Mouse (Mus musculus): ENCODE data around the gene Actrt2. TPM values are rescaled to one million over a fixed set of nuclear protein-coding genes. Genes with fewer than 3 reads are reported as not detected.

Actrt2 gene
- polyA plus RNA-seq, 1 experiment from 2014 or later, result not detected

GRCm38 (mm10) chr4:154634470-154635240 is 33.0 kb downstream of the Actrt2 start:
- Histone ChIP-seq H3K9ac (replicated peaks) (peak overlapping the region; percentile 64), H3K4me2 (ENCODE audit: low read depth, low read length) (peak overlapping the region; percentile 87), H3K4me1 (ENCODE audit: insufficient read depth) (peaks cover 4% of the 10 kb centered on the region; the same call in 1 of the 2 replicates), H3K9me3 (ENCODE audit: low read length) (no peaks in the 10 kb centered on the region), H3K27me3 (ENCODE audit: insufficient read depth, low read length) (peaks cover 65% of the 10 kb centered on the region), H3K36me3 (replicated peaks; ENCODE audit: insufficient read depth, low read length) (no peaks in the 10 kb centered on the region), H3K27ac (ENCODE audit: low read depth) (no peak overlapping the region), H3K4me3 (ENCODE audit: low read depth, low read length) (peak overlapping the region; percentile 66)
- DNase-seq (peak; percentile 37), ATAC-seq (no peak)
- TF ChIP-seq EP300 (IDR thresholded peaks at IDR 0.05; ENCODE audit: low read depth) (no peak), CTCF (IDR thresholded peaks at IDR 0.05; ENCODE audit: low read depth) (no peak)
- WGBS (ENCODE audit: insufficient replicate concordance), result 17% methylated on average over 44 of the region's 44 CpGs

GRCm38 (mm10) chr4:154634001-154634400 is 33.7 kb downstream of the Actrt2 start:
- Histone ChIP-seq H3K4me1 (ENCODE audit: insufficient read depth) (peaks cover 4% of the 10 kb centered on the region; the same call in 1 of the 2 replicates), H3K9ac (replicated peaks) (no peak overlapping the region), H3K27me3 (ENCODE audit: insufficient read depth, low read length) (peaks cover 59% of the 10 kb centered on the region), H3K4me3 (ENCODE audit: low read depth, low read length) (no peak overlapping the region), H3K27ac (ENCODE audit: low read depth) (no peak overlapping the region), H3K36me3 (replicated peaks; ENCODE audit: insufficient read depth, low read length) (no peaks in the 10 kb centered on the region), H3K9me3 (ENCODE audit: low read length) (no peaks in the 10 kb centered on the region), H3K4me2 (ENCODE audit: low read depth, low read length) (peak overlapping the region; percentile 87)
- no peak for TF ChIP-seq EP300 (IDR thresholded peaks at IDR 0.05; ENCODE audit: low read depth)
- TF ChIP-seq CTCF (IDR thresholded peaks at IDR 0.05; ENCODE audit: low read depth), result no peak
- 54% methylated on average over 3 of the region's 3 CpGs for WGBS (ENCODE audit: insufficient replicate concordance)
- no peak for DNase-seq
- ATAC-seq, result no peak

- no peak for ATAC-seq
- peaks cover 4% of the 10 kb centered on the region; the same call in 1 of the 2 replicates for H3K4me1 ChIP-seq (ENCODE audit: insufficient read depth)
- 71% methylated on average over 14 of the region's 14 CpGs for WGBS (ENCODE audit: insufficient replicate concordance)
- H3K9me3 ChIP-seq (ENCODE audit: low read length), result no peaks in the 10 kb centered on the region
- DNase-seq, result no peak
- no peak overlapping the region for H3K4me3 ChIP-seq (ENCODE audit: low read depth, low read length)
- H3K27me3 ChIP-seq (ENCODE audit: insufficient read depth, low read length), result peaks cover 50% of the 10 kb centered on the region
- TF ChIP-seq EP300 (IDR thresholded peaks at IDR 0.05; ENCODE audit: low read depth), result no peak
- TF ChIP-seq CTCF (IDR thresholded peaks at IDR 0.05; ENCODE audit: low read depth), result no peak
- no peaks in the 10 kb centered on the region for H3K36me3 ChIP-seq (replicated peaks; ENCODE audit: insufficient read depth, low read length)
- no peak overlapping the region for H3K9ac ChIP-seq (replicated peaks)
- no peak overlapping the region for H3K4me2 ChIP-seq (ENCODE audit: low read depth, low read length)
- no peak overlapping the region for H3K27ac ChIP-seq (ENCODE audit: low read depth)
Measured at GRCm38 (mm10) chr4:154632800-154633764, 34.6 kb downstream of the Actrt2 start.

GRCm38 (mm10) chr4:154630763-154631162 is 36.9 kb downstream of the Actrt2 start:
- peaks cover 29% of the 10 kb centered on the region for H3K27me3 ChIP-seq (ENCODE audit: insufficient read depth, low read length)
- H3K9ac ChIP-seq (replicated peaks), result no peak overlapping the region
- TF ChIP-seq EP300 (IDR thresholded peaks at IDR 0.05; ENCODE audit: low read depth) (no peak), CTCF (IDR thresholded peaks at IDR 0.05; ENCODE audit: low read depth) (no peak)
- no peaks in the 10 kb centered on the region for H3K9me3 ChIP-seq (ENCODE audit: low read length)
- no peak for ATAC-seq
- H3K27ac ChIP-seq (ENCODE audit: low read depth), result no peak overlapping the region
- H3K4me3 ChIP-seq (ENCODE audit: low read depth, low read length), result no peak overlapping the region
- peaks cover 7% of the 10 kb centered on the region for H3K4me1 ChIP-seq (ENCODE audit: insufficient read depth)
- no peak for DNase-seq
- no peaks in the 10 kb centered on the region for H3K36me3 ChIP-seq (replicated peaks; ENCODE audit: insufficient read depth, low read length)
- WGBS (ENCODE audit: insufficient replicate concordance), result 33% methylated on average over 3 of the region's 3 CpGs
- no peak overlapping the region for H3K4me2 ChIP-seq (ENCODE audit: low read depth, low read length)

- H3K4me3 ChIP-seq (ENCODE audit: low read depth, low read length), result no peak overlapping the region
- no peak overlapping the region for H3K4me2 ChIP-seq (ENCODE audit: low read depth, low read length)
- no peak for ATAC-seq
- WGBS (ENCODE audit: insufficient replicate concordance), result 54% methylated on average over 5 of the region's 5 CpGs
- H3K27me3 ChIP-seq (ENCODE audit: insufficient read depth, low read length), result 0 out of 2 replicates have a peak, but pooled peaks cover 3% of the 10 kb centered on the region
- H3K4me1 ChIP-seq (ENCODE audit: insufficient read depth), result peaks cover 3% of the 10 kb centered on the region; the same call in 1 of the 2 replicates
- no peak overlapping the region for H3K9ac ChIP-seq (replicated peaks)
- no peaks in the 10 kb centered on the region for H3K36me3 ChIP-seq (replicated peaks; ENCODE audit: insufficient read depth, low read length)
- no peak for DNase-seq
- no peak overlapping the region for H3K27ac ChIP-seq (ENCODE audit: low read depth)
- H3K9me3 ChIP-seq (ENCODE audit: low read length), result no peaks in the 10 kb centered on the region
- no peak for TF ChIP-seq CTCF (IDR thresholded peaks at IDR 0.05; ENCODE audit: low read depth)
- peak; percentile 43; the same call in 1 of the 2 replicates for TF ChIP-seq EP300 (IDR thresholded peaks at IDR 0.05; ENCODE audit: low read depth)
Measured at GRCm38 (mm10) chr4:154627419-154628142, 40.1 kb downstream of the Actrt2 start.
